Mouse (Mus musculus): ENCODE measurements around the gene Tgfb1. TPM values are rescaled to one million over a fixed set of nuclear protein-coding genes. Genes with fewer than 3 reads are reported as not detected.

Tgfb1 gene
- polyA plus RNA-seq, 1 experiment, result 48.0 TPM

- Histone ChIP-seq H3K4me3 (ENCODE audit: insufficient read depth, low read length) (0 out of 2 replicates have a peak overlapping the region, but pooled peaks have one; percentile 0), H3K4me1 (ENCODE audit: control insufficient read depth, insufficient read depth, low read length) (no peaks in the 10 kb centered on the region), H3K27ac (ENCODE audit: insufficient read depth, low read length) (no peak overlapping the region)
- TF ChIP-seq POLR2A (IDR thresholded peaks at IDR 0.05; ENCODE audit: low read depth, low read length) (no peak), CTCF (IDR thresholded peaks at IDR 0.05; ENCODE audit: borderline replicate concordance, insufficient read depth, low read length) (no peak)
Observed at GRCm38 (mm10) chr7:25685926-25686470, 804 bp upstream of the Tgfb1 start.

- peak overlapping the region; percentile 57; the same call in 1 of the 2 replicates for H3K27ac ChIP-seq (ENCODE audit: insufficient read depth, low read length)
- no peaks in the 10 kb centered on the region for H3K4me1 ChIP-seq (ENCODE audit: control insufficient read depth, insufficient read depth, low read length)
- peak overlapping the region; percentile 94 for H3K4me3 ChIP-seq (ENCODE audit: insufficient read depth, low read length)
- no peak for TF ChIP-seq CTCF (IDR thresholded peaks at IDR 0.05; ENCODE audit: borderline replicate concordance, insufficient read depth, low read length)
- no peak for TF ChIP-seq POLR2A (IDR thresholded peaks at IDR 0.05; ENCODE audit: low read depth, low read length)
Observed at GRCm38 (mm10) chr7:25687811-25688401, 1.1 kb downstream of the Tgfb1 start.

- no peaks in the 10 kb centered on the region for H3K4me1 ChIP-seq (ENCODE audit: control insufficient read depth, insufficient read depth, low read length)
- peak overlapping the region; percentile 55 for H3K27ac ChIP-seq (ENCODE audit: insufficient read depth, low read length)
- peak overlapping the region; percentile 94 for H3K4me3 ChIP-seq (ENCODE audit: insufficient read depth, low read length)
- TF ChIP-seq CTCF (IDR thresholded peaks at IDR 0.05; ENCODE audit: borderline replicate concordance, insufficient read depth, low read length), result no peak
- peak; percentile 43; the same call in 1 of the 2 replicates for TF ChIP-seq POLR2A (IDR thresholded peaks at IDR 0.05; ENCODE audit: low read depth, low read length)
Observed at GRCm38 (mm10) chr7:25688810-25689586, 2.2 kb downstream of the Tgfb1 start.

GRCm38 (mm10) chr7:25689603-25690021 is 2.8 kb downstream of the Tgfb1 start:
- Histone ChIP-seq H3K27ac (ENCODE audit: insufficient read depth, low read length) (peak overlapping the region; percentile 22), H3K4me3 (ENCODE audit: insufficient read depth, low read length) (peak overlapping the region; percentile 94), H3K4me1 (ENCODE audit: control insufficient read depth, insufficient read depth, low read length) (no peaks in the 10 kb centered on the region)
- TF ChIP-seq POLR2A (IDR thresholded peaks at IDR 0.05; ENCODE audit: low read depth, low read length), result no peak

- peak overlapping the region; percentile 94; the same call in 1 of the 2 replicates for H3K4me3 ChIP-seq (ENCODE audit: insufficient read depth, low read length)
- TF ChIP-seq CTCF (IDR thresholded peaks at IDR 0.05; ENCODE audit: borderline replicate concordance, insufficient read depth, low read length), result no peak
- no peak for TF ChIP-seq POLR2A (IDR thresholded peaks at IDR 0.05; ENCODE audit: low read depth, low read length)
- no peak overlapping the region; the same call in 1 of the 2 replicates for H3K27ac ChIP-seq (ENCODE audit: insufficient read depth, low read length)
- no peaks in the 10 kb centered on the region for H3K4me1 ChIP-seq (ENCODE audit: control insufficient read depth, insufficient read depth, low read length)
Observed at GRCm38 (mm10) chr7:25690051-25690450, 3.2 kb downstream of the Tgfb1 start.

- H3K27ac ChIP-seq (ENCODE audit: insufficient read depth, low read length), result no peak overlapping the region
- H3K4me1 ChIP-seq (ENCODE audit: control insufficient read depth, insufficient read depth, low read length), result no peaks in the 10 kb centered on the region
- H3K4me3 ChIP-seq (ENCODE audit: insufficient read depth, low read length), result no peak overlapping the region
- no peak for TF ChIP-seq CTCF (IDR thresholded peaks at IDR 0.05; ENCODE audit: borderline replicate concordance, insufficient read depth, low read length)
- no peak for TF ChIP-seq POLR2A (IDR thresholded peaks at IDR 0.05; ENCODE audit: low read depth, low read length)
Observed at GRCm38 (mm10) chr7:25694104-25694503, 7.3 kb downstream of the Tgfb1 start.

GRCm38 (mm10) chr7:25699851-25700250 is 13.0 kb downstream of the Tgfb1 start:
- Histone ChIP-seq H3K4me1 (ENCODE audit: control insufficient read depth, insufficient read depth, low read length) (no peaks in the 10 kb centered on the region), H3K27ac (ENCODE audit: insufficient read depth, low read length) (no peak overlapping the region), H3K4me3 (ENCODE audit: insufficient read depth, low read length) (no peak overlapping the region)
- TF ChIP-seq CTCF (IDR thresholded peaks at IDR 0.05; ENCODE audit: borderline replicate concordance, insufficient read depth, low read length) (no peak), POLR2A (IDR thresholded peaks at IDR 0.05; ENCODE audit: low read depth, low read length) (no peak)

- H3K4me1 ChIP-seq (ENCODE audit: control insufficient read depth, insufficient read depth, low read length), result 0 out of 2 replicates have a peak, but pooled peaks cover 5% of the 10 kb centered on the region
- TF ChIP-seq CTCF (IDR thresholded peaks at IDR 0.05; ENCODE audit: borderline replicate concordance, insufficient read depth, low read length) (no peak), POLR2A (IDR thresholded peaks at IDR 0.05; ENCODE audit: low read depth, low read length) (no peak)
Observed at GRCm38 (mm10) chr7:25700732-25701131, 13.9 kb downstream of the Tgfb1 start.

GRCm38 (mm10) chr7:25702350-25702749 is 15.5 kb downstream of the Tgfb1 start:
- no peak overlapping the region for H3K27ac ChIP-seq (ENCODE audit: insufficient read depth, low read length)
- TF ChIP-seq CTCF (IDR thresholded peaks at IDR 0.05; ENCODE audit: borderline replicate concordance, insufficient read depth, low read length) (no peak), POLR2A (IDR thresholded peaks at IDR 0.05; ENCODE audit: low read depth, low read length) (no peak)
- H3K4me1 ChIP-seq (ENCODE audit: control insufficient read depth, insufficient read depth, low read length), result 0 out of 2 replicates have a peak, but pooled peaks cover 8% of the 10 kb centered on the region
- H3K4me3 ChIP-seq (ENCODE audit: insufficient read depth, low read length), result no peak overlapping the region

More at GRCm38 (mm10) chr7:25700732-25701131, 13.9 kb downstream of the Tgfb1 start:
- no peak overlapping the region for H3K27ac ChIP-seq (ENCODE audit: insufficient read depth, low read length)
- H3K4me3 ChIP-seq (ENCODE audit: insufficient read depth, low read length), result no peak overlapping the region
